Mouse (Mus musculus): Measurements from ENCODE around the gene Myo16.

Gene Myo16

DNA sequence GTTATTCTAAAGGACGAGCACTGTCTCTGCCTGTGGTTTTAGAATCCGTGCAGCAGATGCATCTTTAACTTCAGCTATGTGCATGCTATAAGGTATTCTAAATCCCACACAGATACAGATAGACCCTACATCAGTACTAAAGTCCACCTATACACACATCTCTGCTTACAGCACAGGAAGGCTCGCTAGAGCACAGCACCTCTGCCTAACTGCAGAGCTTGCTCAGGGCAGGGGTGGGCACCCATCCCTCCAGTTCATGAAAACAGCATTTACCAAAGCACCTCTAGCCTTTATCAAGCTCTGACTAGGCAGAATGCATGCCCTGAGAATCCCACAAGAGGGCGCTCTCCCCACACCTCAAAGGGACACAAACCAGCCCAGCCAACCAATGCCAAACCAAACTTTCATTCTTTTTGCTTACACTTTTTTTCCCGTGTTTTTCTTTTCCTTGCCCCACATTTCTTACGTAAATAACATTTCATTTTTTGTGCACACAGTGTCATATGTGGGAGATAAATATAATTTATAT, 261.0 kb downstream of the Myo16 start:
- in situ Hi-C loops (cut with MboI) = no loop called here

- in situ Hi-C loops (cut with MboI) = no loop called here
Measured at GRCm38 (mm10) chr8:10415288-10415687, 261.6 kb downstream of the Myo16 start.

- in situ Hi-C loops (cut with MboI) = no loop called here
Measured at GRCm38 (mm10) chr8:10415885-10416284, 262.2 kb downstream of the Myo16 start.

DNA sequence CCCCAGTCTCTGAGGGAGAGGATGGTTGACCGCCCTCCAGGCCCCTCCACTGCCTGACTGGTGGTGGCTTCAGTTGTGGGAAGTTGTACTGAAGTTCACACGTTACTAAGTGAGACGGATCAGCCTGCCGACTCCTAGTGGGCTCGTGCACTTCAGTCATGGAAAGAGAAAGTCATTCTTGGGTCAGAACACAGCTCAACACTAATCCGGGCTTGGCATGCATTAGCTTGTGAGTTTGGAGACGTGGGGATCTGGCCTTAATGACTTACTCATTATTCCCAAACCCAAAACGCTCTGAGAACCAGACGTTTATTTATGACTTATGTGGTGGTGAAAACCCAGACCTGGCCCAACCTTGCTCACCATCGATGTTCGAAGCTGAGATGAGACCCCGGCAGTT, 263.1 kb downstream of the Myo16 start:
- in situ Hi-C loops (cut with MboI) = no loop called here

DNA sequence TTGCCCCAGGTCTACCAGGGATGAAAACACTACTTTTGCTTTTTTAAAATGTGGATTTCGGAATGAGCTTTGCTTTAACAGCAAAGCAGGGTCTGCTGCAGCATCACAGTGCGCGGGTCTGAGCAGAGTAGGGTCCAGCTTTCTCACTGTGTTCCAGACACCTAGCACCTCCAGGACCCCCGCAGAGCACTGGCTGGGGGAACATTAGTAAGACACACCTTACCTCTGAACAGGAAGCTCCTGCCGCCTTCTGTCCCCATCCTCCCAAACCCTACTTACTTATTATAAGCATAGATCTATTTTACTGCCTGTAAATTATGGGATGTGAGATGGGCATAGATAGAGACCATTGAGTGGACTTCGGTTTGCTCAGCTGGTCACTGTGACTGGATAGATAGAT, 263.6 kb downstream of the Myo16 start:
- in situ Hi-C loops (cut with MboI) = no loop called here

DNA sequence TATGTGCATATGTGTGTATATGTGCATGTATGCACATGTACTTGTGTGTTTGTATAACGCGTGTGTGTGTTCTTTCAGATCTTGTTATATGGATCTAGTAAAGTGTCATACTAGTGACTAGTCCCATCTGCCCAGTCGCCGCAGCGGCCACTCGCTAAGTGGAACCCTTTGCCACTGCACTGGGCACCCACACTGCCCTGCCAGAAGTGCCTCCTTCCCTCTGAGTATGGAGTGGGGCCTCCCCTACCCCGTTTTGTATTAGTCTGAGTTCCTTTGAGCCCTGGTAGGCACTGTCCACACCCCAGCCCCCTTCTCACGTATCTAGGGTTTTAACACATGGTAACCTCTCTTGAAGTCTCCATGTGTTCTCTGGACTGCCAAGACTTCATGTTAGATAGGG, 264.3 kb downstream of the Myo16 start:
- in situ Hi-C loops (cut with MboI) = no loop called here

DNA sequence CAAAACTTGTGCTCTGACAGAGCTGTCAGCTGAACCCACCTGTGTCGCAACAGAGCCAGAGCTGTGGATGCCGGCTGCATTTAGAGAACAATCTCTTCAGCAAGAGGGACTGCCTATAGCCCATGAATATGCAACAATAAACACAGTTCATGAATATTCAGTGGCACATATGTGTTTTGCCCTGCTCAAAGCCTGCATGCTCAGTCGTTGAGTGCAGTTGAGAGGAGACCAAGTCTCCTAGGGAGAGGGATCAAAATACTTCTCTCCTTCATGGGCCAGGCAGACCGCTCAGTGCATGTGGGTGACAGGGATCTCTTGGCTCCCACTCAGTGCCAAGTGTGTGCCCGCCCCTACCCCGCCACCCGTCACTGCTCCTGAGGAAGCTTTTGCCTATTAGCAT, 265.3 kb downstream of the Myo16 start:
- in situ Hi-C loops (cut with MboI) = no loop called here

DNA sequence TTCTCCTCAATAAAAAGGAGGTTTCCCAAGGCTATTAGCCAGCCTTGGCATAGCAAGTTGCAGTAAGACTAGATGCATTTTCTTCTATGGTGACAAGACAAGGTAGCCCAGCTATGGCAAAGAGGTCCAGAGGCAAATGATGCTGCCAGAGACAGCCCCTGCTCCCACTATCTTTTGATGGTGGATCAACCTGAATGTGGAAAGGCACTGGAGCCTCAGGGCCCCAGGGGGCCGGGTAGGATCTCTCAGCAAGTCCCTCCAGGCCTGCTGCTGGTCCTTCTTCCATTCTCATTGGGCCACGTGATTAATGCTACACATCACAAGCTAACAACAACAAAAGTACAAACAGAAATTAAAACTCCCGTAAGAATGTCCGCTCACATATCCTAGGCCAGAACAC, 266.0 kb downstream of the Myo16 start:
- in situ Hi-C loops (cut with MboI) = no loop called here

DNA sequence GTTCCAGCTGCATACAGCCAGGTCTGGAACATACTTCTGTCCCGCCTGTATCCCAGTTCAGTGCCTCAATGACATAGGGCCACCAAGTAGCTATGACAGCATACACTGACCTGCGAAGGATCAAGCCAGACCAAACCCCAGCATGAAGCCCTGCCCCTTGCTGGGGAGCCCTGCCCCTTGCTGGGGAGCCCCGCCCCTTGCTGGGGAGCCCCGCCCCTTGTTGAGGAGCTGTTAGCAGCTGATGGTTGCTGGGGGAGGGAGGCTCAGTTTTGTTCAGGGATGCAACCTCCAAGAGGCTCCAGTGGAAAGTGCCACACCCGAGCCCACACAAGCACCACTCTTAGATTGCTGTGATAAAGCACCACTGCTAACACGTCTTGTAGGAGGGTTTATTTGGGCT, 266.8 kb downstream of the Myo16 start:
- in situ Hi-C loops (cut with MboI) = no loop called here

DNA sequence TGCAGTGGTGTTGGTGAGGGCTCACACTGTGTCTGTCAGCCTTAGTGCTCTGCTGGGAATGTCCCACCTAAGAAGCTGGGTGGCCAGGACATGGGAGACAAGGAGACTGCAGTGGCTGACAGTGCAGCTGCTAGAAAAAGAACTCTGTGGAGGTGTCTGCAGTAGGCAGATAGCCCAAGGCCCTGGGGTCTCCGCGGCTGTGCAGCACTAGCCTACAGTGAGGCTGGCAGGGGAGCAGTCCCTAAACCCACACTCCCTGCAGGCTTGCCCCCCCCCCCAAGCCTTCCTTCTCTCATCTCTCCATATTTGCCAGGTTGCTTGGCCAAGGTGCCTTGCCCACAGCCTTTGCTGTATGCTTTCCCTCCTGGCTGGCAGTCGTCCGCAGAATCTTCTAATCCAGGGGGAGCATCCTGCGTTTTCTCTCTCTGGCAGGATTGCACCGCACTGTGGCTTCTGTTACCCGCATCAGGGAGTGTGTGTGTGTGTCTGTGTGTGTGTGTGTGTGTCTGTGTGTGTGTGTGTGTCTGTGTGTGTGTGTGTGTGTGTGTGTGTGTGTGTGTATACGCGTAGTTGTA, 267.9 kb downstream of the Myo16 start:
- in situ Hi-C loops (cut with MboI) = no loop called here

DNA sequence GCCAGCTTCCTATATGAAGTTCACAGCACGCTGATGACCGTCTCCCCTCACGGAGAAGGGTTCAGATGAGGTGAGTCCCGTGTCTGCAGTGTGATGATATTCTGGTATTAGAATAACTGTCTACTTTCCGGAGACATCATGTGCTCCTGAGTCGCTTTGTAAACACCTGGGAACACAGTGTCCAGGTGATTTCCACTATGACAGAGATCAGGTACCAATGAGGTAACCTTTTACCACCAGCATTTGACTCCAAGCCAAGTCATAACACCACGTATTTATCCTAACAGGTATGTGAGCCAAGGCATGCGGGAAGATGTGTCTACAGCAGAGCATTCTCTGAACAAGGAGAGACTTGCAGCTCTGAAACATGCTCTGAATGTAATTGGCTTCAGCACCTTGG, 281.8 kb downstream of the Myo16 start:
- in situ Hi-C loops (cut with MboI) = loop anchor here (25.0 kb wide), 1 partner anchor 602 kb away; no protein-coding TSS in a partner anchor

GRCm38 (mm10) chr8:10438772-10439171, 285.1 kb downstream of the Myo16 start:
- in situ Hi-C loops (cut with MboI) = loop anchor here (25.0 kb wide), 1 partner anchor 599 kb away; no protein-coding TSS in a partner anchor

DNA sequence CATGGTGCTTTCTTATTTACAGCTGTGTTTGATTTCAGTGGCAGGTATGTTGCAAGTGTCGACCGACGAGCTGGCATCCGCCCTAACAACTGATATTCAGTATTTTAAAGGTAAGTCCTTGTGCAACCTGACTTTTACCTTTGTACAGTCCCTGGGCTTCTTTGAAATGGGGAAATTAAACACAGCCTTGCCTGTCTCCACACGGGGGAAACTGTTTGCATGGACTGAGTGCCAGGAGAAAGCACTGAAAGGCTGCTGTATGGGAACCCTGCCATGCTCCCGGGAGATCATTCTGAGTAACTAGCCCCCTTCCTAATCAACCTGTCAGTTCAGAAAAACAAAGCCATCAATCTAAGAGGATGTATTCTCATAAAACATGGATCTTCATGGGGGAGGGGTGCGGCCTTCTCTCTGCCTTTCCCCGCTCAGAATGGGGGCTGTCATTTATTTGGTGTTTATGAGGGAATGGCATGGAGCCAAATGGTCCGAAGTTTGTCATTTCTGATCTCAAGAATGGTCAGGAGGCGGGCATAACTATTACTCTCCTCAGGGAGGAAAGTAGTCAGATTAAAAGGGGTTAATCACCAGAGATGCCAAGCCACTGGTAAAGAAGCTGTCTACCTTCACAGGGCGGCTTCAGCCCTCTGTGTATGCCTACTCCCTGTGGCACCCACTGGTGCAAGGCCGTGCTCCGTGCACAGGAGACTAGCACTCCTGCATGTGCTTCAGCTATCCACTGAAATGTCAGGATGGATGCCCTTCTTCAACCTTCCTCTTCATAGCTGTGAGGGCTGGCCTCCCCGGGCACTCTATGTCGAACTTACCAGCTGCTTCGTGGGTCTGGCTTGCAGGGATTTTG, 286.1 kb downstream of the Myo16 start:
- in situ Hi-C loops (cut with MboI) = loop anchor here (10.0 to 25.0 kb wide), 2 partner anchors 597 to 745 kb away; no protein-coding TSS in a partner anchor

- in situ Hi-C loops (cut with MboI) = loop anchor here (10.0 to 25.0 kb wide), 2 partner anchors 595 to 742 kb away; no protein-coding TSS in a partner anchor
Measured at GRCm38 (mm10) chr8:10442562-10442961, 288.9 kb downstream of the Myo16 start.

GRCm38 (mm10) chr8:10445011-10445410, 291.3 kb downstream of the Myo16 start:
- in situ Hi-C loops (cut with MboI) = loop anchor here (10.0 to 25.0 kb wide), 2 partner anchors 592 to 740 kb away; no protein-coding TSS in a partner anchor

DNA sequence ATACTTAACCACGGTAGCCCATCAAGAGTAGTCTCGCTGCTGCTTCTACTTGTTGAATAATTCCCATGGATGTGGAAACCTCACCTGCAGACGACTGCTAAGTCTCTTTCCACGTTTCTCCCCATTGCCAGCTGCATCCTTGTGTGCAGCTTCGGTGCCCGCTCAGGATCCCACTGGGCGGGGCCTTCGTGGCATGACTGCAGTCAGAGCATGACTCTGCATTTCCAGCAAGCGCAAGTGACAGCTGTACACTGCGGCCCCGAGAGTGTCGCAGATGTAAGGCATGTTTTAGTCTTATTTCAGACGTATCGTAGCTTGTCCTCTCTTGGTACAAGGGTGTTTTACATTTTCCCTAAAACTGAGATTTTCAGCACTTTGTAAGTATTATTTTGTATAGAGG, 294.8 kb downstream of the Myo16 start:
- in situ Hi-C loops (cut with MboI) = loop anchor here (10.0 to 25.0 kb wide), 2 partner anchors 589 to 736 kb away; no protein-coding TSS in a partner anchor

GRCm38 (mm10) chr8:10453046-10453445, 299.3 kb downstream of the Myo16 start:
- in situ Hi-C loops (cut with MboI) = no loop called here

DNA sequence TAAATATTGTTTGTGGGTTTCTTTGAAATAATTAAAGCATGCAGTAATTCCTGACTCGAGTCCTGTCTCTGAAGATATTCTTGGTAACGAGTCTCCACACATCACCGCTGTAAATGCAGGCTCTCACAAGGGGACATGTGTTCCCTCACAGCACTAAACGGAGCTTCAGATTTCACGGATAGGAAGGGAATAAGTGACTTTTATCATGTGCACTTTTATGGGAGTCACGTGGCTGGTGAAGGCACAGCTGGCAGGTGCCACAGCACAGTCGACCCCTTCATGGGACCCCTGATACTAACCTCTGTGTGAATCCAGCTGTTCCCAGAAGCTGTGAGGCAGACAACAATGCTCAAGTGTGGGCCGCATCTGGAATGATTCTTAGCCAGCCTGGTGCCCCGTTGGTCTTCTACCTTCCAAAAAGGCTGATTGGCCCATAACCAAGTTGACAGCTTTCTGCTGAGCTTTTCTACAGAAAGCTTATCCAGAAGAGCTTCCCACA, 304.5 kb downstream of the Myo16 start:
- in situ Hi-C loops (cut with MboI) = no loop called here

GRCm38 (mm10) chr8:10462271-10462670, 308.6 kb downstream of the Myo16 start:
- in situ Hi-C loops (cut with MboI) = no loop called here

DNA sequence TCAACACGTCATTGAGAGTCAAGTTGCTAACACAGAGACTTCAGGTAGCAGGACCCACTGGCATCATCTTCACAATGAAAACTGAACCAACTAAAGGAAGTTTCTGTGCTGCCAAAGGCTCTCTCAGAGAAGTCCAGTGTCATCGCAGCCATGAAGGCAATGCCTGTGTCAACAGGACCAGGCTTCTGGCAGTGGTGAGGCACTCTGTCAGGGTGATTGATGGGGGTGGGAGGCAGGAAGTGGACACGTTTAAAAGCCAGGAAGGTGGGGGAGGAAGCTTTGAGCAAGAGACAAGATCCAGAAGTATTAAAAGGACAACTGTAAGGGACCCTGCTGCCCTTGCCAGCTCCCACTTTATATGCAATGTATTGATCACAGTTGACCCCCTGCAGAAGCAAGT, 314.8 kb downstream of the Myo16 start:
- in situ Hi-C loops (cut with MboI) = no loop called here

DNA sequence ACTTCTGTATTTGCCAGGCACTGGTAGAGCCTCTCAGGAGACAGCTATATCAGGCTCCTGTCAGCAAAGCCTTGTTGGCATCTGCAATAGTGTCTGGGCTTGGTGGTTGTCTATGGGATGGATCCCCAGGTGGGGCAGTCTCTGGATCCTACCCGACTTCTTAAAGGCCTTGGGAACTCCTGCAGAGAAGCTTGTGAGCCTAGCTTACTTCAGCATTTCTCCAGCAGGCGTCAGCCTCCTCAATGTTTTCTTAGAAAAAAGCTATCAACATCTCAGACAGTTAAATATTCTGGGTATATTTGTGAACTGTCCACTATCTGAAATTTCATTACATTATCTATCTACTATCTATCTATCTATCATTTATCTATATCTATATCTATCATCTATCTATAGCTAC, 315.9 kb downstream of the Myo16 start:
- in situ Hi-C loops (cut with MboI) = no loop called here

DNA sequence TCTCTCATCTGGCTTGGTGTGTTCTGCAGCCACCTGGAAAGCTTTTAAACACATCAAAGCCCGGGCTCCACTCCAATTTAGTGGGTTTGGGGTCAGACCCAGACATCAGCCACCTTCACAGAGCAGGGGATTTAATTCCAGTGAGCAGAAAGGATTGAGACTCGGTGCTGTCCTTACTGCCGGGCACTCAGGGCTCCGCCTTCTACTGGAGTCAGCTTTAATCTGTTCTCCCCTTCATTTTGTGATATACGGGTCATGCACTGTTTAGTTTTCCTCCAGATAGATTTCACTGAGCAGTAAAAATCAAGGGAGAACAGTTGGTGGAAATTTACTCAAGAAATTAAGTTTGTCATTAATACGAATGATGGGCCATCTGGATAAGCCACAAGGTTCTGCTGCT, 316.6 kb downstream of the Myo16 start:
- in situ Hi-C loops (cut with MboI) = no loop called here

DNA sequence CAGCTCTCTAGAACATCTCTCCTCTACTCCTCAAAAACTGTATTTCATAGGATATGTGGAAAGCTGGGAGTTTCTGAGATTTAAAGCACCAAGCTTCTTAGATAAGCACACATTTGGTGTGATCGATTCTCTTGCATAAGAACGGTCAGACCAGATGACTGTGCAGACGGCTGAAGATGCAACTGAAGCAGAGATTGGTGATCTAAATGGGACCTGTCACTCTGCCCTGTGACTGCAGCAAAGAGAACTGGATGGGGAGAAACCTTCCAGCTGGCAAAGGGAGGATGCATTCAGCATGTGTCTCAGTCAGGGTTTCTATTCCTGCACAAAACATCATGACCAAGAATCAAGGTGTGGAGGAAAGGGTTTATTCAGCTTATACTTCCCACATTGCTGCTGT, 318.7 kb downstream of the Myo16 start:
- in situ Hi-C loops (cut with MboI) = no loop called here
